Mouse (Mus musculus) thymus, adult 2 months (tissue): ENCODE measurements at regions not wholly inside any gene's neighbourhood (a gene's known extent, or its start where the extent isn't known, plus 50 kb on each side); places are given as distances from the start of the nearest gene placed in this dataset.

ENCODE experiments used
- DNase-seq: peaks from one replicate; pipeline ENCODE4 v3.0.0; 2021
- H3K27ac ChIP-seq: fragments of 200-500 bp; 2 replicates; pipeline ENCODE4 v1.5.1; 2012; ENCODE audit warnings: low read length, control low read depth; ENCODE audit not compliant: control insufficient read depth, insufficient read depth
- H3K27me3 ChIP-seq: fragments of 200-500 bp; 2 replicates; pipeline ENCODE4 v1.6.1; 2012; ENCODE audit warnings: mild to moderate bottlenecking, low read length, moderate library complexity, mixed read lengths; ENCODE audit not compliant: control insufficient read depth, insufficient read depth
- H3K36me3 ChIP-seq: fragments of 200-500 bp; 2 replicates; pipeline ENCODE4 v1.6.1; 2012; ENCODE audit warnings: mild to moderate bottlenecking, low read length, moderate library complexity; ENCODE audit not compliant: control insufficient read depth, insufficient read depth
- H3K4me1 ChIP-seq: fragments of 200-500 bp; replicated peaks from 2 replicates; pipeline ENCODE4 v1.6.1; 2012; ENCODE audit warnings: low read length; ENCODE audit not compliant: control insufficient read depth, insufficient read depth
- H3K4me3 ChIP-seq: fragments of 200-500 bp; 2 replicates; pipeline ENCODE4 v1.5.1; 2012; ENCODE audit warnings: mild to moderate bottlenecking, low read length, control low read depth, moderate library complexity; ENCODE audit not compliant: control insufficient read depth, insufficient read depth
- CTCF ChIP-seq: fragments of 200-500 bp; IDR thresholded peaks from 2 replicates; pipeline ENCODE4 v1.5.1; 2012; ENCODE audit warnings: mild to moderate bottlenecking, control low read depth, low read length, moderate library complexity, borderline replicate concordance; ENCODE audit not compliant: control insufficient read depth, poor library complexity, insufficient read depth; ENCODE audit errors: extremely low read depth
- POLR2A ChIP-seq: fragments of 200-500 bp; IDR thresholded peaks from 2 replicates; pipeline ENCODE4 v1.6.1; 2012; ENCODE audit warnings: mild to moderate bottlenecking, low read length, control low read depth, moderate library complexity; ENCODE audit not compliant: control insufficient read depth, poor library complexity, insufficient read depth; ENCODE audit errors: extremely low read depth
- whole genome bisulfite sequencing: fragments of 180-500 bp; shearing (Covaris S2); methylation state at CpG from one replicate; pipeline ENCODE4 v1.1.7; 2018; 5-methylcytosine and 5-hydroxymethylcytosine counted together

- no peak overlapping the region for H3K4me3 ChIP-seq
- TF ChIP-seq CTCF, result no peak
- no peak for TF ChIP-seq POLR2A
- peaks cover 13% of the 10 kb centered on the region; the same call in 1 of the 2 replicates for H3K27me3 ChIP-seq
- DNase-seq, result no peak
- H3K27ac ChIP-seq, result no peak overlapping the region
- 6% methylated on average over 19 of the region's 19 CpGs for WGBS
- H3K4me1 ChIP-seq, result no peaks in the 10 kb centered on the region
- H3K36me3 ChIP-seq, result no peaks in the 10 kb centered on the region
Measured at GRCm38 (mm10) chr11:94882687-94883383, 53.2 kb upstream of the Col1a1 start.

GRCm38 (mm10) chr11:94881982-94882686 lies 53.9 kb upstream of the Col1a1 start:
- no peak for DNase-seq
- no peaks in the 10 kb centered on the region for H3K36me3 ChIP-seq
- 32% methylated on average over 9 of the region's 9 CpGs for WGBS
- peaks cover 13% of the 10 kb centered on the region; the same call in 1 of the 2 replicates for H3K27me3 ChIP-seq
- no peak overlapping the region for H3K4me3 ChIP-seq
- no peaks in the 10 kb centered on the region for H3K4me1 ChIP-seq
- TF ChIP-seq CTCF (no peak), POLR2A (no peak)
- no peak overlapping the region for H3K27ac ChIP-seq

- 15% methylated on average over 27 of the region's 27 CpGs for WGBS
- peaks cover 13% of the 10 kb centered on the region; the same call in 1 of the 2 replicates for H3K27me3 ChIP-seq
- TF ChIP-seq CTCF (no peak), POLR2A (no peak)
- no peak for DNase-seq
- H3K4me1 ChIP-seq, result no peaks in the 10 kb centered on the region
- H3K27ac ChIP-seq, result no peak overlapping the region
- no peaks in the 10 kb centered on the region for H3K36me3 ChIP-seq
- H3K4me3 ChIP-seq, result no peak overlapping the region
Measured at GRCm38 (mm10) chr11:94880896-94881840, 54.9 kb upstream of the Col1a1 start.

GRCm38 (mm10) chr11:94876707-94877106 lies 59.3 kb upstream of the Col1a1 start:
- no peak for DNase-seq
- H3K4me1 ChIP-seq, result peaks cover 3% of the 10 kb centered on the region; the same call in 1 of the 2 replicates
- no peak overlapping the region for H3K27ac ChIP-seq
- 54% methylated on average over 1 of the region's 1 CpGs for WGBS
- H3K36me3 ChIP-seq, result no peaks in the 10 kb centered on the region
- peaks cover 11% of the 10 kb centered on the region; the same call in 1 of the 2 replicates for H3K27me3 ChIP-seq
- TF ChIP-seq POLR2A (no peak), CTCF (no peak)
- H3K4me3 ChIP-seq, result no peak overlapping the region

- TF ChIP-seq CTCF (no peak), POLR2A (no peak)
- Histone ChIP-seq H3K27me3 (peaks cover 6% of the 10 kb centered on the region; the same call in 1 of the 2 replicates), H3K4me1 (peaks cover 3% of the 10 kb centered on the region; the same call in 1 of the 2 replicates), H3K36me3 (no peaks in the 10 kb centered on the region), H3K27ac (no peak overlapping the region), H3K4me3 (no peak overlapping the region)
- DNase-seq, result no peak
- WGBS, result 68% methylated on average over 7 of the region's 7 CpGs
Measured at GRCm38 (mm10) chr11:94875026-94875425, 61.0 kb upstream of the Col1a1 start.

- TF ChIP-seq CTCF, result no peak
- TF ChIP-seq POLR2A, result no peak
- peaks cover 5% of the 10 kb centered on the region; the same call in 1 of the 2 replicates for H3K27me3 ChIP-seq
- 26% methylated on average over 7 of the region's 7 CpGs for WGBS
- peaks cover 3% of the 10 kb centered on the region; the same call in 1 of the 2 replicates for H3K4me1 ChIP-seq
- H3K36me3 ChIP-seq, result no peaks in the 10 kb centered on the region
- no peak for DNase-seq
- H3K4me3 ChIP-seq, result no peak overlapping the region
- H3K27ac ChIP-seq, result no peak overlapping the region
Measured at GRCm38 (mm10) chr11:94874155-94874561, 61.9 kb upstream of the Col1a1 start.
